Mouse (Mus musculus) thymus, adult 18-20 months (tissue): ENCODE measurements around the gene Prl8a6.

ENCODE experiments used
- DNase-seq, 2 experiments: peaks; one replicate each; pipeline ENCODE4 v3.0.0; 2022; ENCODE audit warnings: mixed read lengths in 2 of 2

Gene Prl8a6

DNA sequence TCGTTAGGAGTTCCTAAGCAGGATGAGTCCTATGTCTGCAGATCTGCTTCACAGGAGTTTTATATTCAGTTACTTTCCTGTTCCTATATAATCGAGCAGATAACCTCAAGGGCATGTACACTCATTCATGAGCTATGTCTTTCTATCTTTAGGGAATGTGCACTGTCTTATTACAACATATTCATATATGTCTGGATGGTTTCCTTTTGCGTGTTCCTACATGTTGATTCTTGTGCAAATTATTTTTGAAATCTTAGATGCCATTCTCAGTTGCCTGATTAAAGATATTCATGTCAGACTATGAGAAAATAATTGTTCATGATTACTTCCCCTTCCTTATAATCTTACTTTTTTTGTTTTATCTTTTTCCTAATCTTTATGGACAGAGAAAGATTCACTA, at the start of gene Prl8a6:
Gene Prl8a6 (minus strand): TSS at position 101 of the 400 bp plus-strand sequence.
- no peak for DNase-seq

GRCm38 (mm10) chr13:27433159-27433558, 5.3 kb downstream of the Prl8a6 start:
- DNase-seq = no peak

DNA sequence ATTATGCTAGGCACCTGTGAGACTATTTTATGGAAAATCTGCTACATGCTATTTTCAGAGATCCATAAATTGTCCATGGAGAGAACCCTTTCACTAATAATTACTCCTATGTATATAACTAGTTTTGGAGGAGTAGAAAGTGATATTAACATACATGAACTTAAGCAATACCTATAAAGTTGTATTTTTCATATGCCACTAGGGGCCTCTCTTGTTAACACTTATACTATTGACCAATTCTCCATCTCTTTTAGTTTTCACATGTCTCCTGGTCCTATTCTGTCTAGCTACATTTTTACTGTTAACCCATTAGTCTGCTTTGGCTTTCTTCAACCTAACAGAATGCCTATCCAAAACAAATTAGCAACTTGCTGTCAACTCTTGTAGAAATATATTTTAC, 24.8 kb downstream of the Prl8a6 start:
- no peak for DNase-seq

DNA sequence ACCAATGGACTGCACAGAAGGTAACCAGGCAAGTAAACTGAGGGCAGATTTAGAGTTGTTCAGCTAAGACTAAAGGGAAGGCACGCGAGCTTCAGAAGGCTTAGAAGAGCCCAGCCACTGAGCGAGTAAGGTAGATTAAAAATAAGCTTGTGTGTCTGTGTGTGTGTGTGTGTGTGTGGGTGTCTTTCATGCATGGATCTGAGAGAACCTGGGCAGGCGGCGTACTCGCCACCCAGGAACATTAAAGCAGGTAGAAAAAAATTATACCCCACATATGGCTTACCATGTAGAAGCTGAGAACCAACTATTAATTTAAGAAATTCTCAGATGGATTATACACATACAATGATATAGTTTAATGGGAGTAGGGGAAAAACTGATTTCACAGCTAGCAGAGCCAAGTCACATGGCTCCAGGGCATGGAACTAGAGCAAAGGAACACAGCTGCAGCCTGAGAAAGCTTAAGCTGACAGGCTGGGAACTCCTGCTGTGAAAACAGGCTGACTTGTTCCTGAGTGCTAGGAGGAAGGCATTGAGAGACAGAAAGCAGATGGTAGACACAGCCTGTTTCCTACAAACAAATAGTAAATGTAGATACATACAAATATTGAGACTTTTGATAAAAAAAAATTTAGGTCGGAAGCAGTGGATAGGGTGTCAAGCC, 39.3 kb downstream of the Prl8a6 start:
- DNase-seq = no peak

GRCm38 (mm10) chr13:27390746-27391145, 47.7 kb downstream of the Prl8a6 start, which contains the start of gene Prl2b1:
Gene Prl2b1 (minus strand): TSS chr13:27390846.
- no peak for DNase-seq
